Mouse (Mus musculus) heart, embryonic 14.5 days (tissue): ENCODE data around the gene Zranb2. TPM values are rescaled to one million over a fixed set of nuclear protein-coding genes. Genes with fewer than 3 reads are reported as not detected.

Experiments used
- ATAC-seq: fragments of 200-750 bp; cut with Nextera tagmentation; 2 replicates; pipeline ENCODE4 v1.8.0; 2017; ENCODE audit warnings: low read depth, moderate TSS enrichment; ENCODE audit not compliant: insufficient number of reproducible peaks, insufficient read depth, low FRiP score
- H3K27ac ChIP-seq, 2 experiments: fragments of 200-500 bp in 1 of 2; fragments of 300-500 bp in 1 of 2; sonication (generic) in 1 of 2; replicated peaks in 1 of 2; 2 replicates each; pipeline ENCODE4 v1.5.1; 2012 to 2014; ENCODE audit warnings: low read depth in 2 of 2, low read length in 2 of 2, control low read depth in 1 of 2, mild to moderate bottlenecking in 1 of 2, mixed read lengths in 1 of 2; ENCODE audit not compliant: control insufficient read depth in 1 of 2, insufficient read depth in 1 of 2
- H3K27me3 ChIP-seq: fragments of 300-500 bp; sonication (generic); 2 replicates; pipeline ENCODE4 v1.6.1; 2014; ENCODE audit warnings: mild to moderate bottlenecking, low read length, control low read depth; ENCODE audit not compliant: control insufficient read depth, insufficient read depth
- H3K36me3 ChIP-seq: fragments of 300-500 bp; sonication (generic); 2 replicates; pipeline ENCODE4 v1.6.1; 2014; ENCODE audit warnings: mild to moderate bottlenecking, control low read depth, low read length, mixed read lengths; ENCODE audit not compliant: control insufficient read depth, insufficient read depth
- H3K4me1 ChIP-seq, 2 experiments: fragments of 200-500 bp in 1 of 2; fragments of 300-500 bp in 1 of 2; sonication (generic) in 1 of 2; 2 replicates each; pipeline ENCODE4 v1.6.1; 2012 to 2014; ENCODE audit warnings: low read length in 2 of 2, control low read depth in 1 of 2, mixed read lengths in 1 of 2; ENCODE audit not compliant: control insufficient read depth in 2 of 2, insufficient read depth in 2 of 2
- H3K4me2 ChIP-seq: fragments of 300-500 bp; sonication (generic); 2 replicates; pipeline ENCODE4 v1.6.1; 2014; ENCODE audit warnings: mild to moderate bottlenecking, low read length
- H3K4me3 ChIP-seq, 2 experiments: fragments of 200-500 bp in 1 of 2; fragments of 300-500 bp in 1 of 2; sonication (generic) in 1 of 2; 2 replicates each; pipeline ENCODE4 v1.5.1; 2012 to 2014; ENCODE audit warnings: low read length in 2 of 2, mild to moderate bottlenecking in 2 of 2, control low read depth in 1 of 2, low read depth in 1 of 2, moderate library complexity in 1 of 2; ENCODE audit not compliant: control insufficient read depth in 1 of 2, insufficient read depth in 1 of 2
- H3K9ac ChIP-seq: fragments of 300-500 bp; sonication (generic); 2 replicates; pipeline ENCODE4 v1.6.1; 2014; ENCODE audit warnings: mild to moderate bottlenecking, low read length
- H3K9me3 ChIP-seq: fragments of 300-500 bp; sonication (generic); 2 replicates; pipeline ENCODE4 v1.6.1; 2016; ENCODE audit warnings: low read length, control low read depth; ENCODE audit not compliant: control insufficient read depth
- WGBS: fragments of 180-500 bp; shearing (Covaris S2); extraction: QIAGEN DNeasy Blood & Tissue Kit; methylation state at CpG from one replicate; pipeline ENCODE4 v1.1.7; 2014; 5-methylcytosine and 5-hydroxymethylcytosine counted together
- polyA plus RNA-seq: library from polyadenylated mRNA; unstranded; fragments of >200 nt; fragmentation: Nextera tagmentation; extraction: Ambion mirVana; gene quantifications from 2 replicates; pipeline ENCODE4 v1.2.1, GENCODE M21; 2014

Zranb2 gene
- polyA plus RNA-seq, 1 experiment from 2014 or later: 68.0 TPM

DNA sequence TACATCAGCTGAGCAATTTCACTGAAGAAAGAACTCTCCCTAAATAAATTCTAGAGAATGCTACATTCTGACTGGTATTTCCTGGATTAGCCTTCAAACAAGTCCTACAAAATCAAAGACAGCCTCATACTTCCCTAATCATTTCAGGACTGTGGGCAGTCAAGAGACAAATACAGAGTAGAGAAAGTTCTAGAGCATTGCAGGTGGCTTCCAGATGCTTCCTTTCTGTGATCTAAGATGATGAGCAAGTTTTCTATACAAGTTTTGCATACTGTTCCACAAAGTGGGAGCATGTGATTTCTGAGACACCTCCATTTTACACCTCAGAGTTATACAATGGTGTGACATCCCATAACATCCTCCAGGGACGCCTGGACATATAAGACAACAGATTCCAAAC, 10.1 kb upstream of the Zranb2 start:
- Histone ChIP-seq H3K9ac (no peak overlapping the region), H3K36me3 (no peaks in the 10 kb centered on the region), H3K4me3 (no peak overlapping the region), H3K27me3 (peaks cover 18% of the 10 kb centered on the region), H3K9me3 (no peaks in the 10 kb centered on the region), H3K27ac (no peak overlapping the region), H3K4me2 (no peak overlapping the region), H3K4me1 (no peaks in the 10 kb centered on the region; a peak in 1 of 4 replicates)
- no peak for ATAC-seq
- 18% methylated on average over 1 of the region's 1 CpGs for WGBS

DNA sequence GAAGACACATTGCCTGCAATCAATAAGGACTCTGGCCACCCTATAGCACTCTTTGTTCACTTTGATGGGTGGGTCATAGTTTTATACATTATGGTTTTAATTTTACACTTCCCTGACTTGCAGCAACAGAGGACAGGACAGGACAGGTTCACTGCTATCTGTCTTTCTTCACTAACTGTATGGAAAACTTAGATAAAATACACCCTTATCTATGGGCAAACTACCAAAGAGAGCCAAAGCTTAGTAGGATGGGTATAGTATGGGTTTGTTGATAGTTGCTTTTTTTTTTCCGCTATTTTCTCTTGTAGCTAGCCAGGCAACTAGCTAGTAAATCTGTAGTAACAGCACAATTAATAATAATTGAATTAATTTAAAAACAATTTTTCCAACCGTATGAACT, 2.4 kb upstream of the Zranb2 start:
- Histone ChIP-seq H3K9me3 (no peaks in the 10 kb centered on the region), H3K36me3 (peaks cover 6% of the 10 kb centered on the region), H3K27ac (no peak overlapping the region), H3K27me3 (peaks cover 61% of the 10 kb centered on the region), H3K4me2 (no peak overlapping the region), H3K4me3 (no peak overlapping the region), H3K9ac (no peak overlapping the region), H3K4me1 (peaks cover 0 to 7% of the 10 kb centered on the region in 2 experiments; a peak in 2 of 4 replicates)
- ATAC-seq: no peak
- WGBS: 77% methylated on average over 2 of the region's 2 CpGs

DNA sequence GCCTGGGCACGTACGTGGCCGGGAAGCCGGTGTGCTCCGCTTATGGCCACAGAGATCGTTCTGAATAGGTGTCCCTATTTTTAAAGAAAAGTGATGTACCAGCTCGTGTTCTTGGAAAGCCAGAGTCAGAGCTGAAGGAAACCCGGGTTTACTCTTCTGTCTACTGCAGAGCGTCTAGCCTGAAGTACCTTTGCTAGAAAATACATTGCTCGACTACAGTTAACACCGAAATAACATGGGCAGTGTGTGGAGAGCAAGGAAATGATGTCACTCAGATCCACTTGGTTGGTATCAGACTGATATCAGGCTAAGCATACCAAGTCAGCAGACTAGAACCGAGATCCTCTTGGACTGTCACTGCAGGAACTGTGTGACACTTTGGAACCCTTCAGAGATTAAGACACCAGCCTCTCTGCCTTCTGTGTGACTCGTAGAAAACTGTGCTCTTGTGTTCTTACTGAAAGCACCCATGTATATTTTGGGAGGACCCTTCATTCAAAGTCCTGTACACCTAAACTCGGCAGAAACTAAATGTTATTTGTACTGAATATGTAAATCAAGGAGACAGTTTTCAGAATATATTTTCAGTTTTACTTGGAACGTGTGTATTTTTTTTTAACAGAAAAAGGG, 941 bp downstream of the Zranb2 start:
- peak; percentile 28 for ATAC-seq
- Histone ChIP-seq H3K4me2 (peak overlapping the region; percentile 83), H3K36me3 (peaks cover 33% of the 10 kb centered on the region), H3K4me3 (peak overlapping the region; percentile 73 to 81), H3K27me3 (peaks cover 35% of the 10 kb centered on the region), H3K9ac (peak overlapping the region; percentile 96), H3K4me1 (peaks cover 0 to 7% of the 10 kb centered on the region in 2 experiments; a peak in 2 of 4 replicates), H3K9me3 (no peaks in the 10 kb centered on the region), H3K27ac (peak overlapping the region; percentile 90 to 95)
- WGBS: 2% methylated on average over 15 of the region's 15 CpGs

- Histone ChIP-seq H3K36me3 (peaks cover 58% of the 10 kb centered on the region), H3K27me3 (no peaks in the 10 kb centered on the region), H3K4me2 (no peak overlapping the region), H3K4me1 (no peaks in the 10 kb centered on the region), H3K9ac (no peak overlapping the region), H3K27ac (no peak overlapping the region), H3K9me3 (no peaks in the 10 kb centered on the region), H3K4me3 (no peak overlapping the region)
- no peak for ATAC-seq
- 94% methylated on average over 2 of the region's 2 CpGs for WGBS
Measured at GRCm38 (mm10) chr3:157549323-157549722, 15.4 kb downstream of the Zranb2 start.

- no peaks in the 10 kb centered on the region for H3K9me3 ChIP-seq
Measured at GRCm38 (mm10) chr3:157549758-157550600, 16.0 kb downstream of the Zranb2 start.

GRCm38 (mm10) chr3:157565196-157565595, 31.2 kb downstream of the Zranb2 start:
- Histone ChIP-seq H3K4me2 (no peak overlapping the region), H3K27me3 (peaks cover 34% of the 10 kb centered on the region), H3K4me1 (peaks cover 4 to 10% of the 10 kb centered on the region in 2 experiments; a peak in 2 of 4 replicates), H3K27ac (no peak overlapping the region), H3K9ac (no peak overlapping the region), H3K9me3 (no peaks in the 10 kb centered on the region), H3K36me3 (no peaks in the 10 kb centered on the region), H3K4me3 (no peak overlapping the region)
- WGBS: 0% methylated on average over 2 of the region's 2 CpGs
- ATAC-seq: no peak

More at GRCm38 (mm10) chr3:157549758-157550600, 16.0 kb downstream of the Zranb2 start:
- H3K4me3 ChIP-seq: no peak overlapping the region
- no peak overlapping the region for H3K4me2 ChIP-seq
- no peak for ATAC-seq
- no peak overlapping the region for H3K27ac ChIP-seq
- H3K27me3 ChIP-seq: no peaks in the 10 kb centered on the region
- 98% methylated on average over 3 of the region's 3 CpGs for WGBS
- H3K9ac ChIP-seq: no peak overlapping the region
- no peaks in the 10 kb centered on the region for H3K4me1 ChIP-seq
- peaks cover 51% of the 10 kb centered on the region for H3K36me3 ChIP-seq

- ATAC-seq: no peak; the same call in 1 of the 2 replicates
- H3K9me3 ChIP-seq: no peaks in the 10 kb centered on the region
- H3K36me3 ChIP-seq: no peaks in the 10 kb centered on the region
- no peak within 1 kb of the TSS for H3K27ac ChIP-seq
- H3K4me1 ChIP-seq: peaks cover 4 to 10% of the 10 kb centered on the region in 2 experiments; a peak in 2 of 4 replicates
- H3K9ac ChIP-seq: peak within 1 kb of the TSS; percentile 30; the same call in 1 of the 2 replicates
- peak within 1 kb of the TSS; percentile 96 for H3K4me2 ChIP-seq
- peaks cover 34% of the 10 kb centered on the region for H3K27me3 ChIP-seq
- WGBS: under 1% methylated on average over 84 of the region's 84 CpGs
- peak within 1 kb of the TSS; percentile 49 to 53 for H3K4me3 ChIP-seq
Measured at GRCm38 (mm10) chr3:157566725-157567565, 33.0 kb downstream of the Zranb2 start, which contains the start of gene Ptger3. Gene Ptger3 (plus strand): TSS chr3:157566892.
